Mouse (Mus musculus) embryonic fibroblast, embryonic 13.5 days (primary cell): Measurements from ENCODE around the gene Camta1. TPM values are rescaled to one million over a fixed set of nuclear protein-coding genes. Genes with fewer than 3 reads are reported as not detected.

Source experiments
- H3K27ac ChIP-seq: 2 replicates; pipeline ENCODE4 v1.5.1; 2012; ENCODE audit warnings: low read length, control low read depth, inconsistent platforms; ENCODE audit not compliant: insufficient read depth
- H3K4me1 ChIP-seq: 2 replicates; pipeline ENCODE4 v1.6.1; 2011; ENCODE audit warnings: low read length; ENCODE audit not compliant: control insufficient read depth, insufficient read depth
- H3K4me3 ChIP-seq: 2 replicates; pipeline ENCODE4 v1.5.1; 2011; ENCODE audit warnings: mild to moderate bottlenecking, control low read depth, low read length; ENCODE audit not compliant: insufficient read depth
- CTCF ChIP-seq: IDR thresholded peaks from 2 replicates; pipeline ENCODE4 v1.5.1; 2011; ENCODE audit warnings: mild to moderate bottlenecking, control low read depth, low read length, moderate library complexity, borderline replicate concordance; ENCODE audit not compliant: insufficient read depth
- POLR2A ChIP-seq: IDR thresholded peaks from 2 replicates; pipeline ENCODE4 v1.6.1; 2011; ENCODE audit warnings: low read depth, mild to moderate bottlenecking, control low read depth, low read length, moderate library complexity
- polyA plus RNA-seq: library from polyadenylated mRNA; stranded (reverse); fragments of >200 nt; gene quantifications from 2 replicates; pipeline ENCODE4 v1.2.4, GENCODE M21; 2011; ENCODE audit warnings: low read depth; ENCODE audit not compliant: missing spikeins, insufficient read length

The Camta1 gene
- polyA plus RNA-seq, 1 experiment, result 53.4 TPM

- no peak overlapping the region; the same call in 1 of the 2 replicates for H3K27ac ChIP-seq
- TF ChIP-seq CTCF (no peak), POLR2A (no peak)
- H3K4me3 ChIP-seq, result no peak overlapping the region
- H3K4me1 ChIP-seq, result peaks cover 4% of the 10 kb centered on the region
Observed at GRCm38 (mm10) chr4:151827356-151827755, 34.3 kb downstream of the Camta1 start.

- TF ChIP-seq POLR2A (no peak), CTCF (no peak)
- peaks cover 4% of the 10 kb centered on the region for H3K4me1 ChIP-seq
Observed at GRCm38 (mm10) chr4:151823963-151824362, 37.7 kb downstream of the Camta1 start.

GRCm38 (mm10) chr4:151822986-151823385 is 38.7 kb downstream of the Camta1 start:
- no peak overlapping the region for H3K4me3 ChIP-seq
- H3K4me1 ChIP-seq, result peaks cover 4% of the 10 kb centered on the region
- TF ChIP-seq POLR2A (no peak), CTCF (no peak)
- no peak overlapping the region for H3K27ac ChIP-seq

More at GRCm38 (mm10) chr4:151823963-151824362, 37.7 kb downstream of the Camta1 start:
- Histone ChIP-seq H3K4me3 (no peak overlapping the region), H3K27ac (no peak overlapping the region)

- no peak overlapping the region for H3K27ac ChIP-seq
- TF ChIP-seq POLR2A (no peak), CTCF (no peak)
- no peak overlapping the region for H3K4me3 ChIP-seq
- H3K4me1 ChIP-seq, result no peaks in the 10 kb centered on the region
Observed at GRCm38 (mm10) chr4:151817981-151818766, 43.5 kb downstream of the Camta1 start.

GRCm38 (mm10) chr4:151813711-151814110 is 48.0 kb downstream of the Camta1 start:
- Histone ChIP-seq H3K4me3 (no peak overlapping the region), H3K27ac (no peak overlapping the region), H3K4me1 (no peaks in the 10 kb centered on the region)
- no peak for TF ChIP-seq CTCF
- no peak for TF ChIP-seq POLR2A

GRCm38 (mm10) chr4:151805685-151806084 is 56.0 kb downstream of the Camta1 start:
- peaks cover 4% of the 10 kb centered on the region; the same call in 1 of the 2 replicates for H3K4me1 ChIP-seq
- no peak overlapping the region; the same call in 1 of the 2 replicates for H3K27ac ChIP-seq
- no peak overlapping the region for H3K4me3 ChIP-seq
- TF ChIP-seq CTCF (no peak), POLR2A (no peak)

- no peak overlapping the region for H3K27ac ChIP-seq
- TF ChIP-seq POLR2A (no peak), CTCF (no peak)
- H3K4me3 ChIP-seq, result no peak overlapping the region
- peaks cover 4% of the 10 kb centered on the region; the same call in 1 of the 2 replicates for H3K4me1 ChIP-seq
Observed at GRCm38 (mm10) chr4:151805046-151805445, 56.6 kb downstream of the Camta1 start.

GRCm38 (mm10) chr4:151804208-151804607 is 57.5 kb downstream of the Camta1 start:
- TF ChIP-seq POLR2A, result no peak
- TF ChIP-seq CTCF, result no peak

GRCm38 (mm10) chr4:151798630-151799029 is 63.0 kb downstream of the Camta1 start:
- H3K4me1 ChIP-seq, result no peaks in the 10 kb centered on the region
- H3K4me3 ChIP-seq, result no peak overlapping the region
- TF ChIP-seq CTCF, result no peak
- no peak for TF ChIP-seq POLR2A
- no peak overlapping the region for H3K27ac ChIP-seq

More at GRCm38 (mm10) chr4:151804208-151804607, 57.5 kb downstream of the Camta1 start:
- no peak overlapping the region for H3K27ac ChIP-seq
- H3K4me3 ChIP-seq, result no peak overlapping the region
- H3K4me1 ChIP-seq, result peaks cover 4% of the 10 kb centered on the region; the same call in 1 of the 2 replicates

GRCm38 (mm10) chr4:151793694-151794093 is 68.0 kb downstream of the Camta1 start:
- peaks cover 5% of the 10 kb centered on the region for H3K4me1 ChIP-seq
- no peak overlapping the region for H3K4me3 ChIP-seq
- TF ChIP-seq CTCF (no peak), POLR2A (no peak)
- H3K27ac ChIP-seq, result no peak overlapping the region
